Mouse (Mus musculus) left cerebral cortex, adult 2 months (tissue): ENCODE results near the gene Cntn6. TPM values are rescaled to one million over a fixed set of nuclear protein-coding genes. Genes with fewer than 3 reads are reported as not detected.

Source experiments
- DNase-seq, 2 experiments: peaks; one replicate each; pipeline ENCODE4 v3.0.0; 2021 to 2022; ENCODE audit warnings: low spot score in 2 of 2, mixed read lengths in 1 of 2; ENCODE audit errors: extremely low spot score in 1 of 2
- H3K27ac ChIP-seq: fragments of 200-600 bp; 2 replicates; pipeline ENCODE4 v1.8.1; 2022
- H3K4me3 ChIP-seq: fragments of 200-600 bp; 2 replicates; pipeline ENCODE4 v1.8.1; 2022
- CTCF ChIP-seq: fragments of 200-600 bp; IDR thresholded peaks from 2 replicates; pipeline ENCODE4 v1.8.1; 2022; ENCODE audit warnings: antibody characterized with exemption, mild to moderate bottlenecking, moderate library complexity
- intact Hi-C: fragments of 180-260 bp; cut with DNase I; formaldehyde crosslinking; loops from one replicate; pipeline ENCODE4 v1.15.1; 2025
- long read RNA-seq, 2 experiments: library from polyadenylated mRNA; stranded (forward); transcript quantifications; one replicate each; pipeline ENCODE4 v2.0.0; 2021; ENCODE audit warnings: borderline mapping rate in 2 of 2
- total RNA-seq, 2 experiments: library from RNA; stranded (reverse); gene quantifications; 2 replicates each; pipeline ENCODE4 v1.2.3; 2021

Gene Cntn6
- 10 to 100 TPM; 19.4 to 20.6 TPM for total RNA-seq
- long read RNA-seq, experiment 1, transcript Cntn6-201 (23 exons, 3,702 nt): major isoform, 12 of 16 reads
- long read RNA-seq, experiment 1, partial matches to known transcripts: 0 of 16 reads
- long read RNA-seq, experiment 1, other reads (novel, unspliced or antisense): 4 of 16 reads
- long read RNA-seq, experiment 2, transcript Cntn6-201 (23 exons, 3,702 nt): major isoform, 6 of 8 reads
- long read RNA-seq, experiment 2, partial matches to known transcripts: 1 of 8 reads
- long read RNA-seq, experiment 2, other reads (novel, unspliced or antisense): 1 of 8 reads

GRCm38 (mm10) chr6:104492490-104493431 is at the start of gene Cntn6:
Gene Cntn6, plus strand, starts transcription at chr6:104492790.
- TF ChIP-seq CTCF: no peak
- intact Hi-C loops: loop anchor here (10.0 kb wide), 1 partner anchor 272 kb away; no protein-coding TSS in a partner anchor

GRCm38 (mm10) chr6:104443731-104444130 is 48.9 kb upstream of the Cntn6 start:
- intact Hi-C loops: no loop called here
- TF ChIP-seq CTCF: no peak
- H3K4me3 ChIP-seq: no peak overlapping the region
- DNase-seq: no peak
- H3K27ac ChIP-seq: no peak overlapping the region

More at GRCm38 (mm10) chr6:104492490-104493431, at the start of gene Cntn6:
- DNase-seq: peak; percentile 22 to 39
- peak within 1 kb of the TSS; percentile 89 for H3K27ac ChIP-seq
- H3K4me3 ChIP-seq: peak within 1 kb of the TSS; percentile 58

GRCm38 (mm10) chr6:104470706-104471105 is 21.9 kb upstream of the Cntn6 start:
- no peak for TF ChIP-seq CTCF
- no peak overlapping the region for H3K4me3 ChIP-seq
- intact Hi-C loops: loop anchor here (10.0 kb wide), 1 partner anchor 624 kb away; no protein-coding TSS in a partner anchor
- H3K27ac ChIP-seq: no peak overlapping the region
- DNase-seq: no peak

- H3K4me3 ChIP-seq: no peak overlapping the region
- TF ChIP-seq CTCF: peak; percentile 58
- H3K27ac ChIP-seq: no peak overlapping the region
- DNase-seq: no peak
- intact Hi-C loops: loop anchor here (5.0 to 10.0 kb wide), 2 partner anchors 452 to 616 kb away; no protein-coding TSS in a partner anchor
Observed at GRCm38 (mm10) chr6:104479242-104479641, 13.3 kb upstream of the Cntn6 start.

GRCm38 (mm10) chr6:104493459-104493858 is 869 bp downstream of the Cntn6 start:
- intact Hi-C loops: loop anchor here (10.0 kb wide), 1 partner anchor 271 kb away; no protein-coding TSS in a partner anchor
- no peak for TF ChIP-seq CTCF
- no peak for DNase-seq
- Histone ChIP-seq H3K27ac (peak overlapping the region; percentile 89), H3K4me3 (peak overlapping the region; percentile 58)

GRCm38 (mm10) chr6:104495801-104496200 is 3.2 kb downstream of the Cntn6 start:
- intact Hi-C loops: loop anchor here (10.0 kb wide), 1 partner anchor 269 kb away; no protein-coding TSS in a partner anchor
- Histone ChIP-seq H3K4me3 (no peak overlapping the region), H3K27ac (peak overlapping the region; percentile 6; the same call in 1 of the 2 replicates)
- no peak for TF ChIP-seq CTCF
- no peak for DNase-seq

- Histone ChIP-seq H3K4me3 (no peak overlapping the region), H3K27ac (no peak overlapping the region)
- no peak for TF ChIP-seq CTCF
- DNase-seq: no peak
- intact Hi-C loops: no loop called here
Observed at GRCm38 (mm10) chr6:104563993-104564392, 71.4 kb downstream of the Cntn6 start.

- DNase-seq: no peak
Observed at GRCm38 (mm10) chr6:104569564-104569963, 77.0 kb downstream of the Cntn6 start.

GRCm38 (mm10) chr6:104588028-104588427 is 95.4 kb downstream of the Cntn6 start:
- no peak for DNase-seq
- no peak overlapping the region for H3K27ac ChIP-seq
- no peak for TF ChIP-seq CTCF
- intact Hi-C loops: no loop called here
- no peak overlapping the region for H3K4me3 ChIP-seq

More at GRCm38 (mm10) chr6:104569564-104569963, 77.0 kb downstream of the Cntn6 start:
- intact Hi-C loops: no loop called here
- no peak overlapping the region for H3K27ac ChIP-seq
- TF ChIP-seq CTCF: no peak
- no peak overlapping the region for H3K4me3 ChIP-seq

- intact Hi-C loops: no loop called here
- H3K4me3 ChIP-seq: no peak overlapping the region
- no peak for DNase-seq
- no peak overlapping the region for H3K27ac ChIP-seq
- TF ChIP-seq CTCF: no peak
Observed at GRCm38 (mm10) chr6:104600838-104601397, 108.3 kb downstream of the Cntn6 start.

- intact Hi-C loops: no loop called here
- DNase-seq: no peak
- no peak overlapping the region for H3K4me3 ChIP-seq
- no peak for TF ChIP-seq CTCF
- H3K27ac ChIP-seq: no peak overlapping the region
Observed at GRCm38 (mm10) chr6:104602894-104603293, 110.3 kb downstream of the Cntn6 start.

- Histone ChIP-seq H3K4me3 (no peak overlapping the region), H3K27ac (no peak overlapping the region)
- intact Hi-C loops: no loop called here
- TF ChIP-seq CTCF: no peak
- no peak for DNase-seq
Observed at GRCm38 (mm10) chr6:104603371-104603770, 110.8 kb downstream of the Cntn6 start.
